Mouse (Mus musculus): Measurements from ENCODE around the gene Wwtr1. TPM values are rescaled to one million over a fixed set of nuclear protein-coding genes. Genes with fewer than 3 reads are reported as not detected.

Wwtr1 gene
- 3.8 and 4.4 TPM in 2 replicates for polyA plus RNA-seq (2021; fragmentation: Nextera tagmentation)
- long read RNA-seq, experiment 1, full-length matches to known transcripts = 8 of 14 reads
- long read RNA-seq, experiment 1, partial matches to known transcripts = 2 of 14 reads
- long read RNA-seq, experiment 1, other reads (novel, unspliced or antisense) = 4 of 14 reads
- long read RNA-seq, experiment 2, full-length matches to known transcripts = 15 of 19 reads
- long read RNA-seq, experiment 2, partial matches to known transcripts = 0 of 19 reads
- long read RNA-seq, experiment 2, other reads (novel, unspliced or antisense) = 4 of 19 reads

DNA sequence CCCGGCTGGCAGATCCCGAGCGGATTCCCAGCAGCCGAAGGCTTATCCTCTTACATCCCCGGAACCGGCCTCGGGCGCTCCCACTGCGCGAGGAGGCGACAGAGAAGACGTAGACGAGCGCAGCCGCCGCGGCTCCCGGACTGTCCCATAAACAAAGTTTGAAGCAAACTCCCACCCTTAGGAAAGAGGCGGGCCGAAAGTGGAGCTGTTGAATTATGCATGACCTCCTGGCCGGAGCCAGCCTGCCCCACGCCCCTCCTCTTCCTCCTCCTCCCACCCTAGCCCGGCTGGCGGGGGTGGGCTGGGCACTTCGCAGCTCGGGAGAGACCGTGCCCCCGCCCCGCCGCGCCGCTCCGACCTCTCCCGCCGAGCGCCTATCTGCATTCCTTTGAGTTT is at the start of gene Wwtr1:
Gene Wwtr1, minus strand, starts transcription at position 251 of the 396 bp plus-strand sequence.

DNA sequence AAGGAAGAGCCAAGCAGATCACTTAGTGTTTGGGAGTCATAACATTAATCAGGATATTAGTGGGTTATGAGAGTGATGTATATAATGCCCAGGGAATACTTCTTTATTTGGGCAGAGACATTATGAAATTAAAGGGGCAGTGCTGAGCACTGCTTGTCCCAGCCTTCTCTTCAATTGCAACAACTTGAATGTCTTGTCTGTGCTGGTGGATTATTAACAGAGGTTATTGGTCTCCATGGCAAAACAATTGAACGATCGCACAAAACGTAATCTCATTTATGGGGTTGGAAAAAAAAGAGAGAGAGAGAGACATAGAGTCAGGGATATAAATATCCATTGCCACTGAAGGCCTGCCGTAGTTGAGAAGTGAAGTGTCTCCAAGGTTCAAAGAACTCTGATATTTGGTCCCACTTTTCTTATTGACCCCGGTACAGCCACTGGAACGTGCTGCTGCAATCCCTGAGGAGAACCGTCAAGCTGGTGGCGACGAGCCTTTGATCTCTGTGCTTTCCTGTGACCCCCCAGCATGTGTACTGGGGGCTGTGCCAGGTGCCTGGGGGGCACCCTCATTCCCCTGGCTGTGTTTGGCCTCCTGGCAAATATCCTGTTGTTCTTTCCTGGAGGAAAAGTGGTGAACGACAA is 150.5 kb downstream of the Wwtr1 start, which contains the start of gene Tm4sf4:
Gene Tm4sf4, plus strand, starts transcription at position 226 of the 642 bp plus-strand sequence.

Small RNA genes within 50 kb of the gene (microRNA-seq; reads per million reads assigned to microRNA genes)
- not detected for gene Mir6377

Other genes starting within 250 kb of the Wwtr1 start
- gene Tm4sf4, start 150.6 kb downstream of the Wwtr1 start, polyA plus RNA-seq (2021; fragmentation: Nextera tagmentation) = 0.13 TPM in 1 of 2 replicates, not detected in the other
- gene Commd2, start 75.8 kb upstream of the Wwtr1 start, polyA plus RNA-seq (2021; fragmentation: Nextera tagmentation) = 36.2 and 40.8 TPM in 2 replicates
- gene Ankub1, start 116.9 kb upstream of the Wwtr1 start, polyA plus RNA-seq (2021; fragmentation: Nextera tagmentation) = 1.2 and 1.5 TPM in 2 replicates
- gene Rnf13, start 160.2 kb upstream of the Wwtr1 start, polyA plus RNA-seq (2021; fragmentation: Nextera tagmentation) = 144 and 164 TPM in 2 replicates